Mouse (Mus musculus): Measurements from ENCODE around the gene Ms4a7.
"Not testable (repeated sequence)": the region's sequence is repeated elsewhere in the genome, so short reads cannot be mapped to it uniquely, and the experiment has no call there.

Gene Ms4a7

GRCm38 (mm10) chr19:11335932-11336331, at the start of gene Ms4a7:
Gene Ms4a7, minus strand, starts transcription at chr19:11336146.
- DNase-seq (ENCODE audit: low spot score) = no peak

- DNase-seq (ENCODE audit: low spot score) = no peak
Measured at GRCm38 (mm10) chr19:11376399-11376798, 40.5 kb upstream of the Ms4a7 start.

- no peak for DNase-seq (ENCODE audit: low spot score)
Measured at GRCm38 (mm10) chr19:11375273-11375672, 39.3 kb upstream of the Ms4a7 start, which contains the start of gene Ms4a4a. Gene Ms4a4a, plus strand, starts transcription at chr19:11375523.

GRCm38 (mm10) chr19:11371181-11371580, 35.2 kb upstream of the Ms4a7 start:
- DNase-seq (ENCODE audit: low spot score) = no peak

DNA sequence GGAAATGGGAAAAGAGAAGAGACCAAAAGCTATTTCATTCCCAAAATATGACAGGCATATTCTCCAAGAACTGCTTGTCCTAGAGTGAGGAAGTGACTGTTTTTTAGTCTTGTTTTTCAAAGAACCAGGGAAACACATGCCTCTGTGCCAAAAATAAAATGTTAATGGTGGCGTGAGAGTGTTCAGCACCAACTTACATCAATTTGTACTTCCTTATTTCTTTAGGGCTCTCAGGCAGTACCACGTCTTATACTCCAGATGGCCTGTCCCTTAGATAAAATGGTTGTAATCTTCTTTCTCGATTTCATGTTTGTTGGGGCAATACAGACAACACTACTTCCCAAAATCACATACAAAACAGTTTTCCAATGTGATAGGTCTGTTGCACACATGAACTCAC, 32.4 kb upstream of the Ms4a7 start:
- no peak for DNase-seq (ENCODE audit: low spot score)

GRCm38 (mm10) chr19:11362002-11362401, 26.1 kb upstream of the Ms4a7 start:
- DNase-seq (ENCODE audit: low spot score) = no peak

- no peak for DNase-seq (ENCODE audit: low spot score)
Measured at GRCm38 (mm10) chr19:11360106-11360505, 24.2 kb upstream of the Ms4a7 start.

DNA sequence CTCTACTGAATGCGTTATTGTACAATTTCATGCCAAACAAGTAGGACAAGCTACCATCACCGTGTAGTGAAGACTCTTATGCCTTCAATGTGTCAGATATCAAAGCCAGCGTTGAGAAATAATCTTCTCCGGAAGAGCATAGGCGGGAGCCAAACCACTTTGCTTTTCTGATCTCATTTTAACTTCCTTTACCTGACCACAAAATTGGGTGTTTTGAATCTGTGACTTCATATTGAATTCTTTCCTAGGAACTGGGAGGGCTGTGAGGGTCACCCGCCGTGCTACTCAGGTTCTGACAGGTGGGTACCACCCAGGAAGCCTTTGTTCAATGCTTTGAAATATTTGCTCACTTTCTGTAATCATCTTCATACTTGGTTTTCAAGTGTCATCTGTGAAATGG, 19.8 kb upstream of the Ms4a7 start:
- no peak for DNase-seq (ENCODE audit: low spot score)

DNA sequence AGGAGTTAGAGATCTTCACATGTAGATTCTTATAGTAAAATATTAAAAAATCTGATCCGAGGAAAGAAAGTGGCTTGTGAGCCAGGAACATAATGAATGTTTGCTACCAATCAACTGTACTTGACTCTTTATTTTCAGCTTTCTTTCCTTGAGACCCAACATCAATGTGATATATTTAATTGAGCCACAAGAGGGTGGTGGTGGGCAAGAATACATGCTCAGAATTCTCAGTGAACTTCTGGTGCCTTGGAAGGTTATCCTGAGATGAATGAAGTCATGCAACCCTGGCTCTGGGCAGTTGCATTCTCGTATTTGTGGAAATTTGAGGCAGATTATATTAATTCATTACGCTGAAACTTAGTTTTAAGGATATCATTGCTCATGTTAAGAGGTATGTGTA, 15.9 kb upstream of the Ms4a7 start:
- DNase-seq (ENCODE audit: low spot score) = no peak

DNA sequence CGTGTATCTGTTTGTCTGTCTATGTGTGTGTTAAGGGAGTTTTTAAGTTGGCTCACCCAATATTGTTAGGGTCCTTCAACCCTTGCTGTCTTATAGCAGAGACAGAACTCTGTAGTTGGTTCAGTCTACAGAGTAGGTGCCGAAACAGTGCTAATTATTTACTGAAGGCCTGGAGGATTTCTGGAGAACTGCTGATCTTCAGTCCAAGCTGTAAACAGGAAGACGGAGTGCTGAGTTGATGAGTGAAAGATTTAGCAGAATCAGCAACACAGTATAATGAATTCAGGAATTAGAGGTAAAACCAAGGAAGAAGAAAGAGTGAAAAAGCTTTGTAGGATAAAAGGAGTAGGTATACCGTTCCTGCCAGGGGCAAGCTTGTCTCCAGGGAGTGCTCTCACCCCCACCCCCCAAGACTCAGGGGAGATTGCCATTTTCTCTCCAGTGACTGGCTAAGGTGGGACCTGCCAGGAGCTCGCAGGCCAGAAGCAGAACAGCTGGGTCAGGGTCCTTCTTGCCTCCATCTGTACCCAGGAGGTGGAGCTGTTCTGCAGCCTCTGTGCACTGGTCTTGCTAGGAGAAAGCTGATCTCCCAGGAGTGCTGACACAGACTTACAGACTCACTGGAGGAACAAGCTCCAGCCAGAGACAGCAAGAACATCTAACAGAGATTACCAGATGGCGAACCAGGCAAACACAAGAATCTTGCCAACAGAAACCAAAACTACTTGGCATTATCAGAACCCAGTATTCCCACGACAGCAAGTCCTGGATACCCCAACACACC, 13.9 kb upstream of the Ms4a7 start:
- DNase-seq (ENCODE audit: low spot score) = peak; percentile 58

DNA sequence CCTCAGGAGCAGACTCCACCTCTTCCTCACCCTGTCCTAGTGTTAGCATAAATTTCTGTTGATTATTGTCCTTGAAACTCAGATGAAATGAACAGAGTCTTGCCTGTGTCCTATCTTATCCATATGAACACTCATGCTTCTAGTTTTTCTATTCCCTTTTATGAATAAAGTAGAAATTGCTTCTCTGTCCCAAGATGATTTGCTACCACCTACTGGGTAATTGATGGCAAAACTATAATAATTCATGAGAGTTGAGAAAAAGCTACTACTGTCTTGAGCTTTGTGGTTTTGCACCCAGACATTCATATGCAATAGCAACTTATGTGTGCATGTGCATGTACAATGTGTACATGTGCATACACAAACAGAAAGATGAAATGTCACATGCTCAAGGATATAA, 8.0 kb upstream of the Ms4a7 start:
- DNase-seq (ENCODE audit: low spot score) = no peak

DNA sequence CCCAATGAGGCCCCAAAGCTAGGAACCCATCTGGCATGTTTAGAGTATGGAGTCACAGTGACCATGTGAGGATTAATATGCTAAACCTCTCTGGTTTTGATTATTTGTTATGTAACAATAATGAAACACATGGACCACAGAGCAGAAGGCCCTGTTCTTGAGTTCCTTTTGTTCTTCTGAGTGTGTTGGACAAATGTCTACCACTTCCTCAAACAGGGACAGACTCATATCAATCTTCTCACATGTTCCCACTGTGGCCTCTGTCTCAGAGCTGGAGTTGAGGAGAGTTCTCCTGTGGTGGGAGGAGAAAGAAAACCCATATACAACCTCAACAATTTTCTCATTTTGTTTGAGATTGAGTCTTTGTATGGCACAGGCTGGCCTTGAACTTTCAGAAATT, 7.2 kb upstream of the Ms4a7 start:
- DNase-seq (ENCODE audit: low spot score) = no peak

DNA sequence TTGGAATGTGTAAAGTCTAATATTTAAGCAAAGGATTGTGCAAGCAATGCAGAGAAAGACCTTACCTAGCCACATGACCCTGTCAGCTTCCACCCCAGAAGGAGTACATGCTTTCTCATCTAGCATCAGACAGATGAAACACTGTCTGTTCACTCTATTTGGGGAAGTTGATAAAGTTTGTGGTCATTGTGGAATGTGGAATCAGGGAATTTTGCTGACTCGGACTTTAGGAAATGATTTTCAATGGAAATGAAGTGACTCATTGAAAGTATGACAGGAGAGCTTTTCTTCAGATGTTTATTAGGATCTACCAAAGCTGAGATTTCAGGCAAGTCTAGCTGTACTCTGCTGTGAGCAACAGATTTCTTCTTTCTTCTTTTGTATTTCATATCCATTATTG, 14.8 kb downstream of the Ms4a7 start:
- no peak for DNase-seq (ENCODE audit: low spot score)

DNA sequence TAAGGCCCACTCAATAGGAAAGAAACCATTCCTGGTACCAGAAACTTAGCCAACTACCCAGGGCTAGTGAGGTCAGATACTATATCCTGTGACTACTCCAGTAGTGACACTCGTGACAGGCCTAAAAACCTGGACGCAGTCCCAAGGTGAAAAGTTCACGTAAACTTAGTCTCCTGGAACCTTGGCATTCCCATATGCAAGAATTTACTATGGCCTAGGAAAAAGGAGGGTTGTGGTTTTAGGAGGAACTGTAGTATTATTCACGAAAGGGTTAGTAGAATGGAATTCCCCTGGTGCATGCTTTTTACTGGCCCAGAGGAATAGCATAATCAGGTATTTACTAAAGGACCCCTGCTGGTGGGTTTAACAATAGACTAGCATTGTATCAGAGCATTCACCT, 19.2 kb downstream of the Ms4a7 start:
- DNase-seq (ENCODE audit: low spot score) = no peak

GRCm38 (mm10) chr19:11314354-11314753, 21.6 kb downstream of the Ms4a7 start, which contains the start of gene Ms4a14:
Gene Ms4a14, minus strand, starts transcription at chr19:11314454.
- DNase-seq (ENCODE audit: low spot score) = no peak

- no peak for DNase-seq (ENCODE audit: low spot score)
Measured at GRCm38 (mm10) chr19:11308888-11309287, 27.1 kb downstream of the Ms4a7 start.

GRCm38 (mm10) chr19:11299529-11299928, 36.4 kb downstream of the Ms4a7 start:
- DNase-seq (ENCODE audit: low spot score) = not testable (repeated sequence)

DNA sequence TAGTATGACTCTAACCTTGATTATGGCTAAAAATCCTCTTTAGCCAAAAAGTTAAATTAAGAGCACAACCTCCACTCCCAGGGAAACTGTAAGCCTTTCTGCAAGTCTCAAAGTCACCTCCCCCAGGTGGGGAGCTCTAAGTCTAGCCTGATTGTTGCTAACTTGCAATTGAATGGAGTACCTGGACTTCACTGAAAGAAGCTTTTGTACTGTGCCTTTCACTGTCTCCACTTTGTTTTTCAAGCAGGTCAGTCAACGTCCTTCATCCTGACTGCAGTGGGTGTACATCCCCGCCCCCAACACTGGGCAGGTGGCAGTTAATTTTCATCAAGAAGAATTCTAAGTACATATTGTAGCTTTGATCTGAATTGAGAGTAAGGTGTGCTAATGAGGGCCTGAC, 37.0 kb downstream of the Ms4a7 start:
- DNase-seq (ENCODE audit: low spot score) = no peak

DNA sequence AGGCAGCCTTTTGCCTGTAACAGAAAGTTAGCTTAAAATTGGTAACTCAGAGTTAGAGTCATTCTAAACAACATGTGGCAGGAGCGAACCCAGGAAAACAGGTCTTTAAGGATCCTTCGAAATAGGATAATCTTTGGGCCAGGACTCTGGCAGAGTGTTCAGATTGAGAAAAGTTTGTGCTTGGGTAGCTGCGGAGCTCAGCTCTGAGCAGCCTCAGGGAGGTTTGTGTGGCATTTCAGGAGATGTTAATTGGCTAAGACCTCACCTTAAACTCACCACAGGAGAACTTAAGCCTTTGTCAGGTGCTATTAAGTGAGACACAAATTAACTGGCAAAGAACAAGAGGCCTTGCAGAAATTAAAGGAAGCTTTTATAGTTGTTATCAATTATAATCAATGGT, 42.3 kb downstream of the Ms4a7 start:
- not testable (repeated sequence) for DNase-seq (ENCODE audit: low spot score)

- peak; percentile 35 for DNase-seq (ENCODE audit: low spot score)
Measured at GRCm38 (mm10) chr19:11292990-11293389, 43.0 kb downstream of the Ms4a7 start.

DNA sequence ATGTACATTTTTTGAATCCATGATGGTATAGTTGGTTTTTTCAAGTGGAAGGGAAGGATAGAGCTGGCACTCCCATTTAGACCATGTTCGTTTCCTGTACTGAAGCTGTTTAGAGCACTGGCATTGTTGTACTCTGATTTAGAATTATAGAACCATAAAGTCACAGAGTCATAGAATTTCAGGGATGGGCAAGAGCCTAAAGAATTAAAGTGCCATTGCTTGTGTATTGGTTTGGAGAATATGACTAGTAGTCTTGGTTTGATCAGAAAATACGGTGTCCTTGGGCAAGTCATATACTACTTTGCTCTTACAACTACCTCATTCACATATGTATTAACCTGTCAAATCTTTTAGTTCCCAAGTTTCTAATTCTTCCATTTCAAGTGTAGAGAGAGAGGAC, 52.2 kb downstream of the Ms4a7 start, which contains the start of gene Ms4a5:
Ms4a5 (minus strand) TSS at position 101 of the 400 bp plus-strand sequence.
- DNase-seq (ENCODE audit: low spot score) = no peak

DNA sequence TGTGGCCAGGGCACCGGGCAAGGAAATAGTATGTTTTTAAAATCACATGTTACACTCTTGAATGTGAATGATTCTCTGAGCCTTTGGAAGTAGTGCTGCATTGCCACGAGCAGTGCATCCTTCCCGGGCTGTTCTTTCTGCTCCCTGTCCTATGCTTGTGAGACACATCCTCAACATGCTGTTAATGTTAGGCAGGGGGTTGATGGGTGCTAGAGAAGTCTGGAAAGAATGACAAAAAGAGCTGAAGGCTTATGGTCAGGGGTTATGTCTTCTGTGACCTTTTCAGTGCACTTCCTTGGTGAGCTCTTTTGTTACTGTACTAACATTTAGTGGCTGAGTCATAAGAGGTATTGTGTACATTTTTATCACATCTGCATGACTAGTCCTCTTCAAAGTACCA, 55.7 kb downstream of the Ms4a7 start:
- no peak for DNase-seq (ENCODE audit: low spot score)

DNA sequence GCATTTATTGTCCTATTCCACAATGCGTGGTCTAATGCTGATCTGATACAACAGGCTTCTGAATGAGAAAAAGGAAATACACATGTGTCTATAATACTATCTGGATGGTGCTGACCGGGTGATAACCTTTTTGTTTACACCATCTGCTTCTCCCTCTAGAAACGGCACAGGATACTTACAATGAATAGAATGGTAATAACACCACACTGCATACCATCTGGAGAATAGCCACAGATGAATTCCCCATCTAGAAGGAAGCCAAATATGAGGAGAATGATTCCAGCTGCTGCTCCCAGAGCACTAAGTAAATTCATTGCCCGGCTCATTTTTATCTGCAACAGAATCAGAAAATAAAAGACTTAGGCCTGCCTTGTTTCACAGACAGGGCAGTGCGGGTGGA, 59.5 kb downstream of the Ms4a7 start:
- no peak for DNase-seq (ENCODE audit: low spot score)

Measured in yolk sac, embryonic 10.5 days (tissue).